Mouse (Mus musculus) C2C12 (cell line): ENCODE results near the gene Rps19bp1.
A peak's percentile ranks its signal among the peaks of the same experiment; 100 is the strongest.

ENCODE experiments used
- CEBPB ChIP-seq: IDR thresholded peaks from one replicate; pipeline ENCODE4 v1.6.1; 2011; ENCODE audit warnings: low read depth, mild to moderate bottlenecking, control low read depth, moderate library complexity
- CTCF ChIP-seq: IDR thresholded peaks from one replicate; pipeline ENCODE4 v1.5.1; 2011; ENCODE audit not compliant: control insufficient read depth, insufficient read depth, insufficient read length
- MAX ChIP-seq: IDR thresholded peaks from one replicate; pipeline ENCODE4 v1.6.1; 2011; ENCODE audit warnings: mild to moderate bottlenecking, control low read depth
- MYOD1 ChIP-seq: IDR thresholded peaks from one replicate; pipeline ENCODE4 v1.6.1; 2011; ENCODE audit warnings: low read depth; ENCODE audit not compliant: control insufficient read depth, insufficient read length
- MYOG ChIP-seq: IDR thresholded peaks from one replicate; pipeline ENCODE4 v1.6.1; 2011; ENCODE audit not compliant: control insufficient read depth, insufficient read length; ENCODE audit errors: extremely low read depth
- USF1 ChIP-seq: IDR thresholded peaks from one replicate; pipeline ENCODE4 v1.6.1; 2011; ENCODE audit warnings: low read depth, mild to moderate bottlenecking, control low read depth, moderate library complexity

DNA sequence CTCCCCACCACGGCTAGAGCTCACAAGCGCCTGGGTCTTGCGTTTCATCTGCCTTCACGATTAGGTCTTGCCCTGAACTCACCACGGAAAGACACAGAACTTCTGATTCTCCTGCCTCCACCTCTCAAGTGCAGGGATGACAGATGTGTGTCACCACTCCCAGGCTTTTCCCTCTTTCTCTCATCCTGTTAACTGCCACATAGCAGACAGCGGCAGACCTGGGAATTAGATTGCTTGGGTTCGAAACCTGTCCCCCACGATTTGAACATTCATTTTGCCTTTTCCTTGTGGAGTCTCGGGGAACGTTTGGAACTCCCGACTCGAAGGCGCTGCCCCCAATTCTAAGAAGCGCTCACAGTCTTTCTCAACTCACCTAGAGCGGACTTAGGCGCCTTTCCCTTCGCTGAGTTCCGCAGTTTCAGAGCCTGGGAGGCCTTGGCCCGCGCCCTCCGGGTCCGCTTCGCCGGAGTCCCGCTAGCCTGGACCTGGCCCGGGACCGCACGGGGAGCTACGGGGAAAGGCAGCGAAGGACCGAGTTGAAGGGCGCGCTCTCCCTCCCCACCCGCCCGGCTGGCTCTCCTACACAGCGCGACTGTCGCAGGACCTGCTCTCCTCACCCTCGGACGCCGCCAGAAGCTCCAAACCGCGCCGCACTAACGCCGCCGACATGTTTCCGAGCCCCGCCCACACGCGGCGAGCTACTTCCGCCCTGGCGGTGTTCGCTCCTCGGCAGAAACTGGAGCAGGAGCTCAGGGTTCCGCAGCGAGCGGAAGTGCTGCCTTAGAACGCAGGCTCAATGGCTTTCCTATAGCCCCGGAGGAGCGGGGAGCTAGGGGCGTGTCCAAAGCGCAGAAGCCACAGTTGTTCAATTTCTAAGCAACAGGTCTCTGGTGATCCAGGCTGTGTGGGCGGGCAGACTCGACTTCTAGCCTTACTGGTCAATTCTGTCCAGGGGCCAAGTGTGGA lies at the start of gene Rps19bp1:
- TF ChIP-seq MYOG (no peak), MYOD1 (no peak), CTCF (no peak), USF1 (no peak), MAX (peak; percentile 96), CEBPB (no peak)
